Mouse (Mus musculus): ENCODE data around the gene Ceacam2.

DNA sequence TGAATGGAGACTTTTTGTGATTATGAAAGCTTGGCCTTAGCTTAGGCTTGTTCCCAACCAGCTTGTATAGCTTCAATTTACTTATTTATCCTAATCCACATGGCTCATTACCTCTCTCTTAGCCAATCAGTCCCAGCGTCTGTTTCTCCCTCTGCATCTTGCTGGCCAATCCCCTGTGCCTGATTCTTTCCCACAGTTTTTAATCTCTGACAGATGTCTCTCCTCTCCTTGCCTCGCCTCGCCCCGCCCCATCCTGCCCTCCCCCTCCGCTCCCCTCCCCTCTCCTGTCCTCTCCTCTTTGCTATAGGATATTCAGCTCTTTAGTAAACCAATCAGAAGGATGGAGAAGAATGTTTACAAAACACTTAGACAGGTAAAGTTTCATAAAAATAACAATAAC is 54.6 kb downstream of the Ceacam2 start:
- TF ChIP-seq GATA1 (IDR thresholded peaks at IDR 0.05; ENCODE audit: borderline replicate concordance, low read length) (no peak), CTCF (IDR thresholded peaks at IDR 0.05; ENCODE audit: low read depth, low read length) (no peak)

Data from G1E (cell line).